Mouse (Mus musculus): ENCODE data around the gene Exoc6. TPM values are rescaled to one million over a fixed set of nuclear protein-coding genes. Genes with fewer than 3 reads are reported as not detected.

Exoc6 gene
- polyA plus RNA-seq, 1 experiment from 2014 or later: 23.3 TPM

GRCm38 (mm10) chr19:37719166-37719565 lies 168.9 kb downstream of the Exoc6 start:
- Histone ChIP-seq H3K9me3 (ENCODE audit: control insufficient read depth) (no peaks in the 10 kb centered on the region), H3K27ac (ENCODE audit: low read depth, low read length) (no peak overlapping the region), H3K27me3 (replicated peaks; ENCODE audit: control insufficient read depth, insufficient read depth, low read length) (no peaks in the 10 kb centered on the region), H3K4me2 (replicated peaks; ENCODE audit: low read depth) (no peak overlapping the region), H3K4me1 (replicated peaks; ENCODE audit: control insufficient read depth, insufficient read depth, low read length) (no peaks in the 10 kb centered on the region), H3K9ac (ENCODE audit: low read depth, low read length) (no peak overlapping the region), H3K4me3 (ENCODE audit: low read depth, low read length) (no peak overlapping the region), H3K36me3 (ENCODE audit: control insufficient read depth, insufficient read depth) (no peaks in the 10 kb centered on the region)
- ATAC-seq: no peak
- no peak for TF ChIP-seq CTCF (IDR thresholded peaks at IDR 0.05; ENCODE audit: low read depth)
- WGBS: 41% methylated on average over 1 of the region's 1 CpGs

DNA sequence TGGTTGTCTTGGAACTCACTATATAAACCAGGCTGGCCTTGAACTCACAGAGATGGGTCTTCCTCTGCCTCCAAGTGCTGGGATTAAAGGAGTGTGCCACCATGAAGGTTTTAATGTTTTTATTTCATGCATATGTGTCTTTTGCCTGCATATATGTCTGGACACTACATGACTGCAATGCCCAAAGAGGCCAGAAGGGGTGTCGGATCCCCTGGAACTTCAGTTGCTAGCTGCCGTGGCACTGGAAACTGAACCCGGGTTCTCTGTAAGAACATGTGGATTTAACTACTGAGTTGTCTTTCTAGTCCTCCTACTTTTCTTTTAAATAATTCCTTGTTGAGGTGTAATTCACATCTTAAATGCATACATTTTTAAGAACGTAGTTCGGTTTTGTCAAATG lies 174.4 kb downstream of the Exoc6 start:
- Histone ChIP-seq H3K9me3 (ENCODE audit: control insufficient read depth) (no peaks in the 10 kb centered on the region), H3K27ac (ENCODE audit: low read depth, low read length) (no peak overlapping the region), H3K9ac (ENCODE audit: low read depth, low read length) (no peak overlapping the region), H3K4me3 (ENCODE audit: low read depth, low read length) (no peak overlapping the region), H3K4me2 (replicated peaks; ENCODE audit: low read depth) (no peak overlapping the region), H3K27me3 (replicated peaks; ENCODE audit: control insufficient read depth, insufficient read depth, low read length) (no peaks in the 10 kb centered on the region), H3K36me3 (ENCODE audit: control insufficient read depth, insufficient read depth) (no peaks in the 10 kb centered on the region), H3K4me1 (replicated peaks; ENCODE audit: control insufficient read depth, insufficient read depth, low read length) (no peaks in the 10 kb centered on the region)
- 97% methylated on average over 5 of the region's 5 CpGs for WGBS
- TF ChIP-seq CTCF (IDR thresholded peaks at IDR 0.05; ENCODE audit: low read depth): no peak
- ATAC-seq: no peak

- H3K4me3 ChIP-seq (ENCODE audit: low read depth, low read length): no peak overlapping the region
- no peak overlapping the region for H3K27ac ChIP-seq (ENCODE audit: low read depth, low read length)
- no peaks in the 10 kb centered on the region for H3K36me3 ChIP-seq (ENCODE audit: control insufficient read depth, insufficient read depth)
- TF ChIP-seq CTCF (IDR thresholded peaks at IDR 0.05; ENCODE audit: low read depth): no peak
- no peak overlapping the region for H3K4me2 ChIP-seq (replicated peaks; ENCODE audit: low read depth)
- H3K4me1 ChIP-seq (replicated peaks; ENCODE audit: control insufficient read depth, insufficient read depth, low read length): no peaks in the 10 kb centered on the region
- no peaks in the 10 kb centered on the region for H3K27me3 ChIP-seq (replicated peaks; ENCODE audit: control insufficient read depth, insufficient read depth, low read length)
- no peaks in the 10 kb centered on the region for H3K9me3 ChIP-seq (ENCODE audit: control insufficient read depth)
- WGBS: 93% methylated on average over 7 of the region's 7 CpGs
- no peak overlapping the region for H3K9ac ChIP-seq (ENCODE audit: low read depth, low read length)
- ATAC-seq: no peak
These were observed 176.4 kb downstream of the Exoc6 start for GRCm38 (mm10) chr19:37726585-37726984.

- no peak overlapping the region for H3K4me3 ChIP-seq (ENCODE audit: low read depth, low read length)
- no peak for TF ChIP-seq CTCF (IDR thresholded peaks at IDR 0.05; ENCODE audit: low read depth)
- WGBS: 93% methylated on average over 2 of the region's 2 CpGs
These were observed 177.1 kb downstream of the Exoc6 start for GRCm38 (mm10) chr19:37727366-37727765.

More at GRCm38 (mm10) chr19:37727366-37727765, 177.1 kb downstream of the Exoc6 start:
- Histone ChIP-seq H3K27ac (ENCODE audit: low read depth, low read length) (no peak overlapping the region), H3K9me3 (ENCODE audit: control insufficient read depth) (no peaks in the 10 kb centered on the region), H3K4me1 (replicated peaks; ENCODE audit: control insufficient read depth, insufficient read depth, low read length) (no peaks in the 10 kb centered on the region), H3K36me3 (ENCODE audit: control insufficient read depth, insufficient read depth) (no peaks in the 10 kb centered on the region), H3K27me3 (replicated peaks; ENCODE audit: control insufficient read depth, insufficient read depth, low read length) (no peaks in the 10 kb centered on the region), H3K4me2 (replicated peaks; ENCODE audit: low read depth) (no peak overlapping the region), H3K9ac (ENCODE audit: low read depth, low read length) (no peak overlapping the region)
- no peak for ATAC-seq

Other genes starting within 250 kb of the Exoc6 start
- gene Ide, start 212.6 kb upstream of the Exoc6 start, polyA plus RNA-seq (2015; fragmentation: Nextera tagmentation; extraction: Ambion mirVana): 26.4 and 30.5 TPM in 2 replicates
- gene Kif11, start 174.0 kb upstream of the Exoc6 start, polyA plus RNA-seq (2015; fragmentation: Nextera tagmentation; extraction: Ambion mirVana): 8.3 and 8.9 TPM in 2 replicates
- gene Hhex, start 115.6 kb upstream of the Exoc6 start, polyA plus RNA-seq (2015; fragmentation: Nextera tagmentation; extraction: Ambion mirVana): 4.1 and 5.3 TPM in 2 replicates
- gene Cyp26c1, start 135.2 kb downstream of the Exoc6 start, polyA plus RNA-seq (2015; fragmentation: Nextera tagmentation; extraction: Ambion mirVana): not detected in 2 replicates
- gene Cyp26a1, start 147.4 kb downstream of the Exoc6 start, polyA plus RNA-seq (2015; fragmentation: Nextera tagmentation; extraction: Ambion mirVana): 0.14 TPM in 1 of 2 replicates, not detected in the other

Data from intestine, postnatal 0 days (tissue).